Mouse (Mus musculus) embryonic facial prominence, embryonic 12.5 days (tissue): ENCODE data around the gene Nkx1-2. TPM values are rescaled to one million over a fixed set of nuclear protein-coding genes. Genes with fewer than 3 reads are reported as not detected.

ENCODE experiments used
- ATAC-seq: fragments of 200-750 bp; cut with Nextera tagmentation; 2 replicates; pipeline ENCODE4 v1.8.0; 2017; ENCODE audit not compliant: insufficient number of reproducible peaks, insufficient read depth, low FRiP score, low TSS enrichment
- H3K27ac ChIP-seq: fragments of 300-500 bp; sonication (generic); 2 replicates; pipeline ENCODE4 v1.5.1; 2016; ENCODE audit warnings: mild to moderate bottlenecking
- H3K27me3 ChIP-seq: fragments of 300-500 bp; sonication (generic); 2 replicates; pipeline ENCODE4 v1.6.1; 2016; ENCODE audit warnings: mild to moderate bottlenecking, moderate library complexity
- H3K36me3 ChIP-seq: fragments of 300-500 bp; sonication (generic); 2 replicates; pipeline ENCODE4 v1.6.1; 2016; ENCODE audit warnings: mild to moderate bottlenecking
- H3K4me1 ChIP-seq: fragments of 300-500 bp; sonication (generic); 2 replicates; pipeline ENCODE4 v1.6.1; 2016
- H3K4me2 ChIP-seq: fragments of 300-500 bp; sonication (generic); replicated peaks from 2 replicates; pipeline ENCODE4 v1.6.1; 2016; ENCODE audit warnings: mild to moderate bottlenecking, moderate library complexity
- H3K4me3 ChIP-seq: fragments of 300-500 bp; sonication (generic); 2 replicates; pipeline ENCODE4 v1.5.1; 2016; ENCODE audit warnings: mild to moderate bottlenecking
- H3K9ac ChIP-seq: fragments of 300-500 bp; sonication (generic); 2 replicates; pipeline ENCODE4 v1.6.1; 2016; ENCODE audit warnings: mild to moderate bottlenecking, moderate library complexity
- H3K9me3 ChIP-seq: fragments of 300-500 bp; sonication (generic); 2 replicates; pipeline ENCODE4 v1.6.1; 2016; ENCODE audit warnings: mild to moderate bottlenecking, moderate library complexity
- WGBS: fragments of 180-500 bp; shearing (Covaris S2); methylation state at CpG from one replicate; pipeline ENCODE4 v1.1.7; 2016; 5-methylcytosine and 5-hydroxymethylcytosine counted together
- polyA plus RNA-seq: library from polyadenylated mRNA; unstranded; fragments of >200 nt; fragmentation: Nextera tagmentation; extraction: Ambion mirVana; gene quantifications from 2 replicates; pipeline ENCODE4 v1.2.1, GENCODE M21; 2016

The Nkx1-2 gene
- polyA plus RNA-seq, 1 experiment from 2014 or later: 0.06 TPM

DNA sequence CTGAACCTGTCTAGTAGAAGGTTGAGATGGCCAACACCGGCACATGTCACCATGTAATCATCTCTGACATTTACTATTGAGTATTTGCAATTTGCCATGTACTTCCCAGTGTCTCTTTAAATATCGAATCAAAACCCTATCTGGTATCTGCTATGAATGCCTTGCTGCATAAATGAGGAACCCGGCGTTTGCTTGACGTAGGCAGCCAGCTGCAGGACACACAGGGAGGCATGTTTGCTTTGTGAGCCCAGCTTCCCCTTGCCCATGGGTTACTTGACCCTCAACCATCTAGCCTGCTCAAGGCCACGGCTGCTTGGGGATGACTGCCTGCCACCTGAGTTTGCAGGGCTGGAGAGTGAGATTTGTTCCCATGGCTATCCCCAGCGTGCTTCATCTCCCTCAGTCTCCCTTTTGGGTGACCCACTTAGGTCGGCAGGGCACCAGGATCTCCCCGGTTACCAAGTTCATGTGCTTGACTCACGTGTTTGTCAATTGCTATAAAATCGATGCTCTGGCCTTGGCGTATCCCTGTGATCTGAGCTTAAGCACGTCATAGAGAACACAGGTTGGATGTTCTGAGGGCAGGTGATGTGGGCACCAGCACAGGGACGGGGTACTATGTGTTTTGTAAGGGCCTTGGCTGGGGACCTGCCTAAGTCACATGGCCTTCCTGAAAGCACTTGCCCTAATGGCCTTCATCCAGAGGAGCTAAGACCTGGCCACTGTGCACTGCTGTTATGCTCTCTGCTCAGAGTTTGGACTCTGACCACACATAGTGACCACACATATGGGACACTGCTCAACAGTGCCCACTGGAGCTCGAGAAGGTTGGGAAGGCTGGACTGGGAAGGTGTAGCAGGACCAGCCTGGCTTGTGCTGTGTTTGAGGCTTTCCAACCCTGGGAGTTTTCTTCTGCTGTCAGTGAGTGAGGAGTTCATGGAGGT is 20.8 kb upstream of the Nkx1-2 start:
- H3K9me3 ChIP-seq: no peaks in the 10 kb centered on the region
- peak; percentile 32; the same call in 1 of the 2 replicates for ATAC-seq
- no peaks in the 10 kb centered on the region for H3K36me3 ChIP-seq
- 83% methylated on average over 15 of the region's 15 CpGs for WGBS
- no peaks in the 10 kb centered on the region for H3K4me1 ChIP-seq
- no peak overlapping the region for H3K9ac ChIP-seq
- no peak overlapping the region for H3K4me3 ChIP-seq
- H3K27me3 ChIP-seq: peaks cover 12% of the 10 kb centered on the region
- no peak overlapping the region for H3K4me2 ChIP-seq
- H3K27ac ChIP-seq: no peak overlapping the region

DNA sequence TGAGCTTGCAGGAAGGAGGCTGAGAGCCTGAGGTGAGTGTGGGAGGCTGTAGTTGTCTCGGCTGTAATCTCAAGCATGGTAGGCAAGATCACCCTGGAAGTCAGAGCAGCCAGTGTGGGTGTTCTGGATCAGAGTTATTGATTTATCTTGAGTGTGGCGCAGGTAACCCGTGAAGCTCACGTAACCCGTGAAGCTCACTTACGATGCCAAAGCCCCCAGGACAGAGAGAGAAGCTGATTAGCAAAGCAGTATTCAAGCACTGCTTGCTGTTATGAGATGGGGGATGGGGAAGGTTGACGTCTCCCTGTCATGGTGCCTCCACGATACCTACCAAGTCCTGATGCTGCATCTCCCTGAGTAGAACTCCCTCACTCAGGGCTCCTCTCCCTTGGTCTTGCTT is 20.1 kb upstream of the Nkx1-2 start:
- H3K27ac ChIP-seq: no peak overlapping the region
- 89% methylated on average over 8 of the region's 8 CpGs for WGBS
- H3K4me1 ChIP-seq: no peaks in the 10 kb centered on the region
- no peaks in the 10 kb centered on the region for H3K36me3 ChIP-seq
- ATAC-seq: no peak
- no peak overlapping the region for H3K9ac ChIP-seq
- no peak overlapping the region for H3K4me3 ChIP-seq
- H3K9me3 ChIP-seq: no peaks in the 10 kb centered on the region
- peaks cover 12% of the 10 kb centered on the region for H3K27me3 ChIP-seq
- H3K4me2 ChIP-seq: no peak overlapping the region

DNA sequence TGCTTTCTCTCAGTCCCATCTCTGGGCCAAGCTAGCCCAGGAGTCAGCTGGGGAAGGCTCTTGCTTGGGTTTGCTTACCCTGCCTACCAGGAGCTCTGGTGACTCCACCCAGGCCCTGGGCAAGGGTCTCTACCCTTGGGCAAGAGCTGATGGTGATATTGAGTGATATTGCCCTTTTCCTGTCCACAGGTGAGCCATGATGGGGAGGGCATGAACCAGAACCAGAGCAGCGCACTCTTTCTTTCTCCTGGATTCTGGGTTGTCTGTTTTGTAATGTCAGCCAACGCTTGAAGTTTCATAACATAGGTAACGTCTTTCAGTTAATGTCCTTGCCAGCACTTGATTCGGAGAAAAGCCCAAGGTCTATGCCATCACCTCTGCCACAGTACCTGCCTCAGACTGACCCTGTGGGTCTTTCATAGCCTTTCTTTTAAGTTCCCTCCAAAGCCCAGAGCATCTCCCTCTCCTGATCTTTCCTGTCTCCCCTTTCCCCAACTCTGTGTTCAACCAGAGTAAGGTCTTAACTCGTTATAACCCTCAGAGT is 17.7 kb upstream of the Nkx1-2 start:
- Histone ChIP-seq H3K9me3 (no peaks in the 10 kb centered on the region), H3K36me3 (no peaks in the 10 kb centered on the region)
- ATAC-seq: no peak

GRCm38 (mm10) chr7:132616391-132616790 is 17.0 kb upstream of the Nkx1-2 start:
- Histone ChIP-seq H3K27me3 (peaks cover 12% of the 10 kb centered on the region), H3K4me2 (no peak overlapping the region), H3K36me3 (no peaks in the 10 kb centered on the region), H3K9ac (no peak overlapping the region), H3K4me3 (no peak overlapping the region), H3K4me1 (no peaks in the 10 kb centered on the region), H3K27ac (no peak overlapping the region), H3K9me3 (no peaks in the 10 kb centered on the region)
- 31% methylated on average over 6 of the region's 6 CpGs for WGBS
- no peak for ATAC-seq

More for the DNA sequence above, 17.7 kb upstream of the Nkx1-2 start:
- H3K27me3 ChIP-seq: peaks cover 12% of the 10 kb centered on the region
- H3K4me1 ChIP-seq: no peaks in the 10 kb centered on the region
- H3K4me2 ChIP-seq: no peak overlapping the region
- H3K27ac ChIP-seq: no peak overlapping the region
- H3K9ac ChIP-seq: no peak overlapping the region
- no peak overlapping the region for H3K4me3 ChIP-seq
- WGBS: 84% methylated on average over 5 of the region's 5 CpGs

DNA sequence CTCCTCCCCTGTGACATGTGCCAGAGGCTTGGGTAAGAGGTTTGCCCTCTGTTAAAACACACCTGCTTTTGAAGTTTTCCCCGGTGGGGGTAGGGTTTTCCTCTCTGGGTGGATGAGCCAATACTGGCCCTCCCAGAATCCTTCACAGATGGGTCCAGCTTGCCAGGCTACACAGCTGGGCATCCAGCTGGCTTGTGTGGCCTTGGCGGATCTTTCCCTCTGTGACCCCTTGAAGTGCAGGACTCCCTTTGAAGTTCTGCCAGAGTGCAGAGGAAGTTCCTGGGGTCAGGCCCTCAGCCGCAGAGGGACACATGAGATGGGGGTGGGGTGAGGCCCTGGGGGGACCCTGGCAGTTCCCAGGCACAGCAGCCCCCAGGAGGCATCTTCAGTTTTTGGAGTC is 15.9 kb upstream of the Nkx1-2 start:
- Histone ChIP-seq H3K4me3 (no peak overlapping the region), H3K27ac (no peak overlapping the region)
- 12% methylated on average over 3 of the region's 3 CpGs for WGBS

DNA sequence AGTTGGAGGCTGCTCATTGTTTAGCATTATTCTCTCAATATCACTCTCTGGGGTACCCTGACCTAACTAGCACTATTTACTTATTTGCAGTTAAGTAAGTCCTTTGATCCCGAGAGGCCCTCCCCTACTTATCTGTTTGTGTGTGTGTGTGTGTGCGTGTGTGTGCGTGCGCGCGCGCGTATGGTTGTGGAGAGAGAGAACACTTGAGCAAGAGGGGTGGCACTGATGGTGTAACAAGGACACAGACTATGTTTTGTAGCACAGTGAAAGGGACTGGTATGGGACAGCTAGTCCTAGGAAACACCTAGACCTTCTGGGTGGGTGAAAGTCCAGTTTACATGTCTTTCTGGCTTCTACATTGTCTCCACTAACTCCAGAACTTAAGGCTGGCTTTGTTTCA is 12.1 kb upstream of the Nkx1-2 start:
- ATAC-seq: no peak
- Histone ChIP-seq H3K9ac (no peak overlapping the region), H3K36me3 (no peaks in the 10 kb centered on the region), H3K9me3 (no peaks in the 10 kb centered on the region), H3K4me3 (no peak overlapping the region), H3K4me2 (no peak overlapping the region), H3K4me1 (no peaks in the 10 kb centered on the region), H3K27me3 (peaks cover 4% of the 10 kb centered on the region; the same call in 1 of the 2 replicates), H3K27ac (no peak overlapping the region)
- 95% methylated on average over 8 of the region's 8 CpGs for WGBS

More for the DNA sequence above, 15.9 kb upstream of the Nkx1-2 start:
- Histone ChIP-seq H3K36me3 (no peaks in the 10 kb centered on the region), H3K9ac (no peak overlapping the region), H3K4me2 (no peak overlapping the region), H3K9me3 (no peaks in the 10 kb centered on the region), H3K4me1 (no peaks in the 10 kb centered on the region), H3K27me3 (peaks cover 12% of the 10 kb centered on the region)
- no peak for ATAC-seq

- Histone ChIP-seq H3K27ac (no peak within 1 kb of the TSS), H3K9me3 (no peaks in the 10 kb centered on the region), H3K9ac (peak within 1 kb of the TSS; percentile 55), H3K4me2 (peak within 1 kb of the TSS; percentile 73), H3K4me3 (peak within 1 kb of the TSS; percentile 60), H3K4me1 (peaks cover 1% of the 10 kb centered on the region; the same call in 1 of the 2 replicates), H3K27me3 (peaks cover 9% of the 10 kb centered on the region), H3K36me3 (no peaks in the 10 kb centered on the region)
- WGBS: 8% methylated on average over 44 of the region's 44 CpGs
- ATAC-seq: peak; percentile 67
Observed at GRCm38 (mm10) chr7:132610468-132611318, 11.3 kb upstream of the Nkx1-2 start, which contains the start of gene Lhpp. Lhpp (plus strand) TSS chr7:132610638.

- H3K9me3 ChIP-seq: no peaks in the 10 kb centered on the region
- H3K27me3 ChIP-seq: peaks cover 23% of the 10 kb centered on the region
- peaks cover 3% of the 10 kb centered on the region; the same call in 1 of the 2 replicates for H3K4me1 ChIP-seq
- no peaks in the 10 kb centered on the region for H3K36me3 ChIP-seq
- H3K4me3 ChIP-seq: no peak overlapping the region
- H3K27ac ChIP-seq: no peak overlapping the region
- no peak for ATAC-seq
- no peak overlapping the region for H3K9ac ChIP-seq
- H3K4me2 ChIP-seq: no peak overlapping the region
- WGBS: 86% methylated on average over 4 of the region's 4 CpGs
Observed at GRCm38 (mm10) chr7:132608316-132609020, 9.0 kb upstream of the Nkx1-2 start.

DNA sequence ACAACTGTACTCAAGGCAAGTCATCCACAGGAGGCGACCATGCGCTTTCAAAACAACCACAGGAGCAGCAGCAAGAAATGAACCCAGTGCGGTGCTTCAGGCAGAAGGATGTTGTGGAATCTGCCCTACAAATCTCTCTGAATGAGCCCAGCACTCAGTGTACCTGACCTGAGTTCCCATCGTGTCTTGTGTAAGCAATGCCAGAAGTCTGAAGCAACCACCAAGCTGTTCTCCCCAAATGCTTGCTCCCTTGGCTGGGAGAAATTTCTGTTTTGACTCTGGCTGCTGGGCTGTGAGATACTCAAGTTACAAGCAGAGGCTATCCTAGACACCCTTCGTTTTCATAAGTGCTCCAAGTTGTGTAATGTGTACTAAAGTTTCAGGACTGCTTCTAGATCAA is 6.3 kb upstream of the Nkx1-2 start:
- no peak for ATAC-seq
- H3K27me3 ChIP-seq: peaks cover 51% of the 10 kb centered on the region
- H3K4me1 ChIP-seq: peaks cover 3% of the 10 kb centered on the region; the same call in 1 of the 2 replicates
- WGBS: 49% methylated on average over 5 of the region's 5 CpGs
- no peaks in the 10 kb centered on the region for H3K36me3 ChIP-seq
- H3K27ac ChIP-seq: no peak overlapping the region
- no peaks in the 10 kb centered on the region for H3K9me3 ChIP-seq
- no peak overlapping the region for H3K4me2 ChIP-seq
- no peak overlapping the region for H3K4me3 ChIP-seq
- H3K9ac ChIP-seq: no peak overlapping the region

- peaks cover 60% of the 10 kb centered on the region for H3K27me3 ChIP-seq
- H3K9me3 ChIP-seq: no peaks in the 10 kb centered on the region
- no peaks in the 10 kb centered on the region for H3K36me3 ChIP-seq
- ATAC-seq: no peak
- no peak overlapping the region for H3K4me2 ChIP-seq
- no peak overlapping the region for H3K4me3 ChIP-seq
- no peak overlapping the region for H3K9ac ChIP-seq
- H3K27ac ChIP-seq: no peak overlapping the region
- WGBS: 82% methylated on average over 4 of the region's 4 CpGs
- peaks cover 8% of the 10 kb centered on the region for H3K4me1 ChIP-seq
Observed at GRCm38 (mm10) chr7:132604720-132605119, 5.3 kb upstream of the Nkx1-2 start.

- no peak overlapping the region for H3K9ac ChIP-seq
- H3K27ac ChIP-seq: no peak overlapping the region
- no peak for ATAC-seq
- H3K4me2 ChIP-seq: no peak overlapping the region
- H3K27me3 ChIP-seq: peaks cover 92% of the 10 kb centered on the region
- H3K4me1 ChIP-seq: peaks cover 34% of the 10 kb centered on the region
- no peak overlapping the region for H3K4me3 ChIP-seq
- no peaks in the 10 kb centered on the region for H3K9me3 ChIP-seq
- H3K36me3 ChIP-seq: no peaks in the 10 kb centered on the region
- 6% methylated on average over 8 of the region's 8 CpGs for WGBS
Observed at GRCm38 (mm10) chr7:132600926-132601325, 1.5 kb upstream of the Nkx1-2 start.
